Mouse (Mus musculus) kidney, postnatal 0 days (tissue): ENCODE results near the gene Cog5. TPM values are rescaled to one million over a fixed set of nuclear protein-coding genes. Genes with fewer than 3 reads are reported as not detected.

Experiments
- ATAC-seq: fragments of 200-750 bp; cut with Nextera tagmentation; replicated peaks from 2 replicates; pipeline ENCODE4 v1.8.0; 2017; ENCODE audit warnings: low read depth, moderate number of reproducible peaks, moderate TSS enrichment, moderate library complexity; ENCODE audit not compliant: low FRiP score
- DNase-seq: peaks from one replicate; pipeline ENCODE4 v3.0.0-alpha.2; 2016; ENCODE audit warnings: low spot score
- H3K27ac ChIP-seq: fragments of 300-500 bp; sonication (generic); 2 replicates; pipeline ENCODE4 v1.5.1; 2014; ENCODE audit warnings: mild to moderate bottlenecking
- H3K27me3 ChIP-seq: fragments of 300-500 bp; sonication (generic); 2 replicates; pipeline ENCODE4 v1.6.1; 2014; ENCODE audit warnings: low read length, mixed read lengths; ENCODE audit not compliant: insufficient read depth
- H3K36me3 ChIP-seq: fragments of 300-500 bp; sonication (generic); 2 replicates; pipeline ENCODE4 v1.6.1; 2014; ENCODE audit warnings: low read length, mixed read lengths; ENCODE audit not compliant: insufficient read depth
- H3K4me1 ChIP-seq: fragments of 300-500 bp; sonication (generic); replicated peaks from 2 replicates; pipeline ENCODE4 v1.6.1; 2014; ENCODE audit warnings: antibody characterized with exemption, low read length, mixed read lengths; ENCODE audit not compliant: insufficient read depth
- H3K4me2 ChIP-seq: fragments of 300-500 bp; sonication (generic); 2 replicates; pipeline ENCODE4 v1.6.1; 2014; ENCODE audit warnings: mild to moderate bottlenecking, low read length, moderate library complexity, mixed read lengths
- H3K4me3 ChIP-seq: fragments of 300-500 bp; sonication (generic); replicated peaks from 2 replicates; pipeline ENCODE4 v1.5.1; 2014; ENCODE audit warnings: low read depth, low read length
- H3K9ac ChIP-seq: fragments of 300-500 bp; sonication (generic); 2 replicates; pipeline ENCODE4 v1.6.1; 2014; ENCODE audit warnings: low read depth, low read length
- H3K9me3 ChIP-seq: fragments of 300-500 bp; sonication (generic); replicated peaks from 2 replicates; pipeline ENCODE4 v1.6.1; 2016; ENCODE audit warnings: low read length, inconsistent platforms, mixed read lengths
- CTCF ChIP-seq: IDR thresholded peaks from 2 replicates; pipeline ENCODE4 v1.5.1; 2016; ENCODE audit warnings: antibody characterized with exemption, low read depth, mild to moderate bottlenecking, moderate library complexity
- WGBS: fragments of 180-500 bp; shearing (Covaris S2); extraction: QIAGEN DNeasy Blood & Tissue Kit; methylation state at CpG from one replicate; pipeline ENCODE4 v1.1.7; 2014; 5-methylcytosine and 5-hydroxymethylcytosine counted together
- polyA plus RNA-seq: library from polyadenylated mRNA; unstranded; fragments of >200 nt; fragmentation: Nextera tagmentation; extraction: Ambion mirVana; gene quantifications from 2 replicates; pipeline ENCODE4 v1.2.1, GENCODE M21; 2015

Cog5 gene
- polyA plus RNA-seq, 1 experiment from 2014 or later = 22.9 TPM

DNA sequence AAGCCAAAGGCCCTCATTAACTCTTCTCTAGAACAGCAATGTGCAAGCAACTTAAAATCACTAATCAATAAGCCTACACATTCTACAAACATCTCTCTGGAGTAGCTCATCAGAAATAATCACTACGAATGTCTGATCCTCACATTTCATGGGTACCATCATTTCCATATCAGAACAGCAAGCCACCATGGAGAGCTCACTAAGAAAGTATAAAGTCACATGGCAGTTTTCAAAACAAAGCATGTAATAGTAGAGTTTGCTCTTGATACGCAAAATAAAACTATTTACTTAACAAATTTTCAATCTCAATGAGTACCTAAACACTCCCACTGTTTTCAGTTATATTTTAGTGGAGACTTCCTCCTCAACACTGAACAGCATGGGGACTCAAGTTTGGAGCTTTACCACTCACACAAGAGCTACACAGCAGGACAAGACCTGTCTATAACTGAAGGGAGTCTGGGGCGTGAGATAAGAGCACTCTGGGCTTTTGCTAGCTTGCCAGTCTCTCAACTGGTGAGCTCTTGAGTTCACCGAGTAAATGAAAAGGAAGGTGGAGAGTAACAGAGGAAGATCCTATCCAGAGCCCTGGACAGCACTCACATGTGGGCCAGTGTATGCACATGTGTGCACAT lies 288.5 kb downstream of the Cog5 start:
- Histone ChIP-seq H3K27me3 (no peaks in the 10 kb centered on the region), H3K36me3 (peaks cover 27% of the 10 kb centered on the region), H3K4me1 (no peaks in the 10 kb centered on the region), H3K4me2 (no peak overlapping the region), H3K4me3 (no peak overlapping the region), H3K9ac (no peak overlapping the region), H3K27ac (no peak overlapping the region), H3K9me3 (no peaks in the 10 kb centered on the region)
- no peak for TF ChIP-seq CTCF
- no peak for DNase-seq
- ATAC-seq = no peak
- WGBS = 93% methylated on average over 4 of the region's 4 CpGs

DNA sequence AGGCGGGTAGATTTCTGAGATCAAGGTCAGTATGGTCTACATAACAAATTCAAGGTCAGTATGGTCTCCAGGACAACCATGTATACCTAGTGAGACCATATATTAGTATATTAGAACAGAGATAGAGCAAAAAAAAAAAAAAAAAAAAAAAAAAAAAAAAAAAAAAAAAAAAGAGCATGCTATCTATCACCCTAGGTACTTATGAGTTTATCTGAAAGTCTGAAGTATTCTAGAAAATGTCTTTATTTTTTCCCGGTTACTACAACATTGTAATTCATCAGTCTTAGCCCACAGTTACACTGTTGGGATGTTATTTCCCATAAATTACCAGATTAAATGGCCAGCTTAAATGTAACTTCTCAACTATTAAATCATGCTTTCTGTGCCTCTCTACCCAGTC lies 289.7 kb downstream of the Cog5 start:
- peaks cover 23% of the 10 kb centered on the region for H3K36me3 ChIP-seq
- TF ChIP-seq CTCF = no peak
- ATAC-seq (no peak), DNase-seq (no peak)
- 76% methylated on average over 2 of the region's 2 CpGs for WGBS
- no peaks in the 10 kb centered on the region for H3K27me3 ChIP-seq
- no peak overlapping the region for H3K4me2 ChIP-seq
- no peak overlapping the region for H3K27ac ChIP-seq
- no peaks in the 10 kb centered on the region for H3K9me3 ChIP-seq
- H3K4me1 ChIP-seq = no peaks in the 10 kb centered on the region
- H3K4me3 ChIP-seq = no peak overlapping the region
- no peak overlapping the region for H3K9ac ChIP-seq

DNA sequence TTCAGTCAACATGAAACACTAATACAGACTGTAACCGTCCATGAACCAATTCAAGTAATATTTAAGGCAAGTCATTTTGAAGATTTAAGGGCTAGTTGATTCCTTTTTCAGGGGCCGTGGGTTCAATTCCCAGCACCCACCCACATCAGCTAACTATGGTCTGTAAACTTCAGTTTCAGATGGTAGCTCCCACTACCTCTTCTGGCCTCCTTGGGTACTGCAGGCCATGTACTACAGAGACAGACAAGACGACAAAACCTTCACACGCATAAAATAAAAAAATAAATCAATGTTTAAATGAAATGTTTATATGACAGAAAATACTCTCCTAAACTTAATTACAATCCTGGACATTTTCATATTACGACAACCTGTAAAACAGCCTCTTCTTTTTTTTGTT lies 292.8 kb downstream of the Cog5 start:
- no peaks in the 10 kb centered on the region for H3K27me3 ChIP-seq
- 92% methylated on average over 5 of the region's 5 CpGs for WGBS

DNA sequence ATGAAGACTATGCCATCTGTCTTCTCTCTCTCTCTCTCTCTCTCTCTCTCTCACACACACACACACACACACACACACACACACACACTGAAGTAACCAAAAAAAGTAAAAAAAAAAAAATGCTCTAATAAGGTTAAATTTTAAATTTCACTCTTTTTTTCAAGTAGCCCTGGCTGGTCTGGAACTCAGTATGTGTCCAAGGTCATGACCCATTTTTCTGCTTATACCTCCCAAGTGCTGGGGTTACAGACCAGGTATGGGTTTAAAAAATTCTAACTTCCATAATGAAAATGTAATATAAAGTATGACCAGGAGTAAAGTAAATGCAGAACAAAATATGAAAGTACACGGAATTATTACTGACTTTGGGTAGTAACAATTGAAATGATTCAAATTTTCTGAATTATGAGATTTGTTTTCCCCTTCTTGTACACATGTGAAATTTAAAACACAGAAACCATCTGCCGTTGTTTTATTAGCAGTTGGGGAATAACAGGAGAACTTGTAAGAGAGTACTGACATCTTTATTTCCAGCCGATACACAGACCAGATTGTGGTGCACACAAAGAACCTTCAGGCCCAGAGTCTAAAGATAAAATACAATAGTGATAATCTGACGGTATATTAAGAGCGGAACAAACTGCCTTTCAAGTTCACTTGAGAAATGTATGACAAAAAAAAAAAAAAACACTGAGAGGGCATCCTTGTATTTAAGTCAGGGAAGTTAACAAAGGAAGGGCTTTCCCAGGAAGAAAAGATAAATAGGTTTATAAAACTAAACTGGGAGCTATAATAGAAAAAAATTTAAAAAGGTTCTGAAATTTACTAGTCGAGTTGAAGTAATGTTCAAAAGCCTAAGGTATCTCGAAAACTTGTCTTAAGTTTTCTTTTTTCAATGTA lies 293.7 kb downstream of the Cog5 start:
- Histone ChIP-seq H3K9me3 (no peaks in the 10 kb centered on the region), H3K27ac (peak overlapping the region; percentile 100), H3K9ac (peak overlapping the region; percentile 99), H3K27me3 (no peaks in the 10 kb centered on the region), H3K36me3 (peaks cover 5% of the 10 kb centered on the region; the same call in 1 of the 2 replicates), H3K4me1 (no peaks in the 10 kb centered on the region), H3K4me3 (peak overlapping the region; percentile 81), H3K4me2 (peak overlapping the region; percentile 59)
- peak; percentile 36 for DNase-seq
- WGBS = 18% methylated on average over 7 of the region's 7 CpGs
- no peak for TF ChIP-seq CTCF
- no peak for ATAC-seq

More for the DNA sequence above, 292.8 kb downstream of the Cog5 start:
- H3K4me2 ChIP-seq = no peak overlapping the region
- H3K36me3 ChIP-seq = peaks cover 13% of the 10 kb centered on the region
- no peak overlapping the region for H3K9ac ChIP-seq
- DNase-seq = no peak
- no peak overlapping the region for H3K27ac ChIP-seq
- H3K4me1 ChIP-seq = no peaks in the 10 kb centered on the region
- no peak overlapping the region for H3K4me3 ChIP-seq
- ATAC-seq = no peak
- TF ChIP-seq CTCF = peak; percentile 39; the same call in 1 of the 2 replicates
- H3K9me3 ChIP-seq = no peaks in the 10 kb centered on the region

DNA sequence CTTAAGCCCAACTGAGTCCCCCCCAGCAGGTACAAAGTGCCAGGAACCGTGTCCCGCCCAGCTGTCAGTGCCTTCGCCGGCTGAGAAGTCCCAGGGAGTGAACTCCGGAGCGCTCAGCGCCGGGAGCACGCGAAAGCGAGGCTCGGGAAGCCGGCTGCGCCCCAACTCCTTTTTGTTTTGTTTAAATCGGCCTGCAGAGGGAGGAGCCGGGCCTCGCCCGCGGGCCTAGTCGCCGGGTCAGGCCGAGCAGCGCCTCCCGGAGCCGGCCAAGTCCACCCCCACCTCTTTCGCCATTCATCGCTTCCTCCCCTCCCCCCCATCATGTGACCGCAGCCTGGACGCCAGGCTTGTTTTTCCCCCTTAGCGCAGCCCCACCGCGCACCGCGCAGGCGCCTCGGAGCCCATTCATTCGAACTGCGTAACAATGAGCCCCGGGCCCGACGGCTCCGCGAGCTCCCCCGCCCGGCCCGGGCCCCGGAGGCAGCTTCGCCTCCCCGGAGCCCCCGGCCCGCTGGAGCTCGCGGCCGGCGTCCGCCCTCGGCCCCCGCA lies 294.6 kb downstream of the Cog5 start:
- DNase-seq = peak; percentile 97
- Histone ChIP-seq H3K9ac (peak overlapping the region; percentile 99), H3K4me2 (peak overlapping the region; percentile 59), H3K4me3 (peak overlapping the region; percentile 81), H3K27me3 (no peaks in the 10 kb centered on the region), H3K4me1 (no peaks in the 10 kb centered on the region), H3K9me3 (no peaks in the 10 kb centered on the region), H3K36me3 (no peaks in the 10 kb centered on the region), H3K27ac (peak overlapping the region; percentile 100)
- ATAC-seq = peak; percentile 80
- peak; percentile 43; the same call in 1 of the 2 replicates for TF ChIP-seq CTCF
- under 1% methylated on average over 58 of the region's 58 CpGs for WGBS
